Mouse (Mus musculus): ENCODE measurements around the gene Dnah10. TPM values are rescaled to one million over a fixed set of nuclear protein-coding genes. Genes with fewer than 3 reads are reported as not detected.

The Dnah10 gene
- polyA plus RNA-seq, 1 experiment from 2014 or later: 0.10 TPM

DNA sequence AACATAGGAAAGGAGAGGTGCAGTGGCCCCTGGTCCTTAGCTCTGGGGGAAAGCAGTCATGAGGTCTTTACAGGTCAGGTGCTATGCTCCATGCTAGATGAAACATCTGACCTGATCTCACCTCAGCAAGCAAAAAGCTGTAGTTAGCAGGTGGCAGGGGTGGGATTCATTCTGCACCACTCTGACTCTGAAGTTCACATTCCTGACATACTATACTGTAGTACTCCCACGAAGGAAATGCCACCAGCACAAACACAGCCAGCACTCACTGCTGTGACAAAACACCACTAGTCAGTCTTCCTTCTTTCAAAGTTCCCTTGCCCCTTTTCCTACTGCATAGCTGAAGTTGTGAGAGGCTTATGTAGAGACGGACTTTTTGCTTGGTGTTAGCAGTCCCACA is 127.4 kb downstream of the Dnah10 start:
- Histone ChIP-seq H3K4me3 (replicated peaks) (no peak overlapping the region), H3K9me3 (replicated peaks) (no peaks in the 10 kb centered on the region), H3K4me2 (no peak overlapping the region), H3K27ac (no peak overlapping the region), H3K27me3 (no peaks in the 10 kb centered on the region), H3K36me3 (no peaks in the 10 kb centered on the region), H3K9ac (no peak overlapping the region), H3K4me1 (0 out of 2 replicates have a peak, but pooled peaks cover 7% of the 10 kb centered on the region)
- WGBS: 31% methylated on average over 2 of the region's 2 CpGs
- no peak for ATAC-seq (replicated peaks; ENCODE audit: low FRiP score)

DNA sequence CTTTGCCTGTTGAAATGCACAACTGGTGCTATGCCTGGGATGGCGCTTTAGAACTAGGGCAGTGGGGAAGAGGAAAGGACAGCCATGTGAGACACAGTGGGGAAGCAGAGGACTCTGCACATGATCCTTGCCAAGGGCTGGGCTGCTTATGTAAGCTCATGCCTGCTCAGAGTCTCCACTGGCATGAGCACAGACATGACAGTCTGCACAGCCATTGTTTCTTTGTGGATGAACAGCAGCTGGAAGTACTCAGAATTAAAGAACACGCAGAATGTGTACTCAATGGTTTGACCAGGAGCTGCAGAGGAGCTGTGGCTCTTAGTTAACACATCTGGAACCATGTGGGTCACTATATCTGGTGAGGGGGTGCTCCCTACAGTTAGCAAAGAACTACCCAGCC is 128.2 kb downstream of the Dnah10 start:
- ATAC-seq (replicated peaks; ENCODE audit: low FRiP score): no peak
- H3K4me3 ChIP-seq (replicated peaks): no peak overlapping the region
- H3K4me1 ChIP-seq: 0 out of 2 replicates have a peak, but pooled peaks cover 7% of the 10 kb centered on the region
- H3K36me3 ChIP-seq: no peaks in the 10 kb centered on the region
- H3K9me3 ChIP-seq (replicated peaks): no peaks in the 10 kb centered on the region
- H3K9ac ChIP-seq: no peak overlapping the region
- 56% methylated on average over 2 of the region's 2 CpGs for WGBS
- no peaks in the 10 kb centered on the region for H3K27me3 ChIP-seq
- no peak overlapping the region for H3K4me2 ChIP-seq
- 0 out of 2 replicates have a peak overlapping the region, but pooled peaks have one; percentile 5 for H3K27ac ChIP-seq

DNA sequence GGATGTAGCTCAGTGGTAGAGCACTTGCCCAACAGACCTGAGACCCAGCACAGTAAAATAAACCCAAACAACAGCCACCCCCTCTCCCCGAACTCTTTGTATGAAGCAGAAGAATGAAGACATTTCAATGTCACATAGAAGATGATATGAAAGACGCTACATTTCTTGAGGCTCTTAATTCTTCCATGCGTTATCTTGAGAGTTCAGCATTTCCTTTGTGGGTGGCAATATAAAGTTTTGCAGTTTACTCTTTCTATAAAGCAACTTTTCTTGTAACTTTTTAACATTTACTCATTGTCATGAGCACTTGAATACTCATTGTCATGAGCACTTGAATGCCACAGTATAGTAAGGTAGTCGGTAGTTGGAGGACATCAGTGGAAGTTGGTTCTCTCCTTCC is 129.3 kb downstream of the Dnah10 start:
- Histone ChIP-seq H3K4me1 (0 out of 2 replicates have a peak, but pooled peaks cover 7% of the 10 kb centered on the region), H3K9ac (no peak overlapping the region), H3K27ac (no peak overlapping the region), H3K9me3 (replicated peaks) (no peaks in the 10 kb centered on the region), H3K36me3 (no peaks in the 10 kb centered on the region), H3K4me2 (no peak overlapping the region), H3K27me3 (peaks cover 7% of the 10 kb centered on the region; the same call in 1 of the 2 replicates), H3K4me3 (replicated peaks) (no peak overlapping the region)
- ATAC-seq (replicated peaks; ENCODE audit: low FRiP score): no peak
- 91% methylated on average over 4 of the region's 4 CpGs for WGBS

DNA sequence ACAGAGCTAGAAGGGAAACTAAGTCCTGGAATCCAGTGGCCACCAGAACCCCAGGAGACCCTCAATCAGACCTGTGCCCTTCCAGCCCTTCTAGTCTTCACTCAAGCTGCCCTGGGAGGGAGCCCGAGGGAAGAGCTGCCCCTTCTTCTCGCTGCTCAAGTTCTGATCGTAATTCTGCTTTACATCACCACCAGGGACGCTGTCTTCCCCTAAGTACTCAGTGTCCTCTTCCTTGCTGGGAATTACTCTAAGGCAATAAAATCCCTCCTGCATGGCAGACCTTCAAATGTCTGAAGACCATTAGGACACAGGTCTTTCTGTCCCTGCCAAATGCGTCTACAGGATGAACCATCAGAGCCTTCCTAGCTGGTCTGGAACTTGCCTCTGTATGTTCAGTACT is 135.1 kb downstream of the Dnah10 start:
- H3K36me3 ChIP-seq: no peaks in the 10 kb centered on the region; the same call in 1 of the 2 replicates
- H3K4me3 ChIP-seq (replicated peaks): no peak overlapping the region
- no peak overlapping the region for H3K9ac ChIP-seq
- no peak overlapping the region for H3K27ac ChIP-seq
- H3K27me3 ChIP-seq: peaks cover 34% of the 10 kb centered on the region
- no peak for ATAC-seq (replicated peaks; ENCODE audit: low FRiP score)
- peaks cover 33% of the 10 kb centered on the region for H3K4me1 ChIP-seq
- WGBS: 7% methylated on average over 5 of the region's 5 CpGs
- H3K9me3 ChIP-seq (replicated peaks): no peaks in the 10 kb centered on the region
- no peak overlapping the region for H3K4me2 ChIP-seq

DNA sequence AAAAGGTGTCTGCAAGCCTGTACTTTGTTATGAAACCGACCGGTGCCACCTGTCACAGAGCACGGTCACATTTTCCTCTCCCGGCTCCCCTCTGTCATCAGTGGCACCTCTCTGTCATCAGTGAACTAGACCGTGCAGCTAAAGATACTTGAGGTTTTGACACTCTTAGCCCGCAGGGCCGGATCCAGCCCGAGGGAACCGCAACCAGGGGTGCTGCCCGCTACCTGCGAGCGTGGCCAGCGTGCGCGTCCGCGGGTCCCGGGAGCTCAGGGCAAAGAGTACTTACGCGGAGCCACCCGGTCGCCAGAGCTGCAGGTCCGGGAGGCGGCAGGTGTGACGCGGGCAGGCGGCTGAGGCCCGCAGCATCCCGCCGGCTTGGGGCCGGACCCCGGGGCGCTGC is 136.6 kb downstream of the Dnah10 start:
- peak overlapping the region; percentile 52 for H3K9ac ChIP-seq
- peaks cover 34% of the 10 kb centered on the region for H3K27me3 ChIP-seq
- peaks cover 10% of the 10 kb centered on the region for H3K36me3 ChIP-seq
- no peak overlapping the region; the same call in 1 of the 2 replicates for H3K27ac ChIP-seq
- peak overlapping the region; percentile 97 for H3K4me3 ChIP-seq (replicated peaks)
- H3K4me2 ChIP-seq: peak overlapping the region; percentile 97
- no peaks in the 10 kb centered on the region for H3K9me3 ChIP-seq (replicated peaks)
- H3K4me1 ChIP-seq: peaks cover 34% of the 10 kb centered on the region
- under 1% methylated on average over 28 of the region's 33 CpGs for WGBS
- no peak; the same call in 1 of the 2 replicates for ATAC-seq (replicated peaks; ENCODE audit: low FRiP score)

DNA sequence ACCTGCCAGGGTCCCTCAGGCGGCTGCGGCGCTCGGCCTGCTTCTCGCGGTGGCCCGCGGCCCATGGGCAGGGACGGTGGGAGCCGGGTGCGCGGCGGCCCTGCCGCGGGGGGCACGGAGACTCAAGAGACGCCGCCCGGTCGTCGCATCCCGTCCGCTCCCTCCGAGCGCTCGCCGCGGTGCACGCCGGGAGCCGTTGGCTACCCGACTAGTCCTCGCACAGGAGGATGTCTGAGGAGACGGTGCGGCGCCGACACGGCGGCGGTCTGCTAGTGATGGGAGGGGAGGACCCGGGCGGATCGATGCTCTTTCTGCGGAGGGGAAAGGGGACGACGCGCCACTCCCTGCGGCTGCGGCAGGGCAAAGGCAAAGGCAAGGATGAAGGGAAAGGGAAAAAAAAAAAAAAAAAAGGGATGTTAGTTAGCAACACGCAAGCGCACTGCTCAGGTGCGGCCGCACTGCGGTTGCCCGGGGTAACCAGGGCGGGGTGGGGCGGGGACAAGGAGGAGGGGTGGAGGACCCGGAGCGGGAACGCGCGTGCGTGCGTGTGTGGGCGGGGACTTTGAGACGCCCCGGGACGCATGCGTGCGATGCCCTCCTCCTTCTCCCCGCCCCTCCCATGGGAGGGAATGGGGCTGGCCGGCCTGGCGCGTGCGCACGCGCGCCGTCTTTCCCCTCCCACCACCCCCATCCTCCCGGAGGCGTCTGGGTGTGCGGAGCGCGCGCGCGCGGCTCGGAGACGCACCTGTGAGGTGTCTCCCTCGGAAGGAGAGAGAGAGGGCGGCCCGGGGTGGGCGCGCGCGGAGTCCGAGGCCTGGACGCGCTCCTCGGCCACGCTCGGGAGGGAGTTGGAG is 137.4 kb downstream of the Dnah10 start, which contains the start of the genes Ccdc92 and Zfp664:
Gene Ccdc92, minus strand, starts transcription at position 412 of the 854 bp plus-strand sequence.
Gene Zfp664, plus strand, starts transcription at position 679 of the 854 bp plus-strand sequence.
- peak within 1 kb of the TSS; percentile 97 for H3K4me2 ChIP-seq
- no peaks in the 10 kb centered on the region for H3K9me3 ChIP-seq (replicated peaks)
- peaks cover 34% of the 10 kb centered on the region for H3K27me3 ChIP-seq
- peak within 1 kb of the TSS; percentile 96 for H3K27ac ChIP-seq
- peak; percentile 94 for ATAC-seq (replicated peaks; ENCODE audit: low FRiP score)
- H3K36me3 ChIP-seq: peaks cover 13% of the 10 kb centered on the region
- H3K4me3 ChIP-seq (replicated peaks): peak within 1 kb of the TSS; percentile 97
- WGBS: under 1% methylated on average over 93 of the region's 103 CpGs
- peak within 1 kb of the TSS; percentile 95 for H3K9ac ChIP-seq
- H3K4me1 ChIP-seq: peaks cover 37% of the 10 kb centered on the region

DNA sequence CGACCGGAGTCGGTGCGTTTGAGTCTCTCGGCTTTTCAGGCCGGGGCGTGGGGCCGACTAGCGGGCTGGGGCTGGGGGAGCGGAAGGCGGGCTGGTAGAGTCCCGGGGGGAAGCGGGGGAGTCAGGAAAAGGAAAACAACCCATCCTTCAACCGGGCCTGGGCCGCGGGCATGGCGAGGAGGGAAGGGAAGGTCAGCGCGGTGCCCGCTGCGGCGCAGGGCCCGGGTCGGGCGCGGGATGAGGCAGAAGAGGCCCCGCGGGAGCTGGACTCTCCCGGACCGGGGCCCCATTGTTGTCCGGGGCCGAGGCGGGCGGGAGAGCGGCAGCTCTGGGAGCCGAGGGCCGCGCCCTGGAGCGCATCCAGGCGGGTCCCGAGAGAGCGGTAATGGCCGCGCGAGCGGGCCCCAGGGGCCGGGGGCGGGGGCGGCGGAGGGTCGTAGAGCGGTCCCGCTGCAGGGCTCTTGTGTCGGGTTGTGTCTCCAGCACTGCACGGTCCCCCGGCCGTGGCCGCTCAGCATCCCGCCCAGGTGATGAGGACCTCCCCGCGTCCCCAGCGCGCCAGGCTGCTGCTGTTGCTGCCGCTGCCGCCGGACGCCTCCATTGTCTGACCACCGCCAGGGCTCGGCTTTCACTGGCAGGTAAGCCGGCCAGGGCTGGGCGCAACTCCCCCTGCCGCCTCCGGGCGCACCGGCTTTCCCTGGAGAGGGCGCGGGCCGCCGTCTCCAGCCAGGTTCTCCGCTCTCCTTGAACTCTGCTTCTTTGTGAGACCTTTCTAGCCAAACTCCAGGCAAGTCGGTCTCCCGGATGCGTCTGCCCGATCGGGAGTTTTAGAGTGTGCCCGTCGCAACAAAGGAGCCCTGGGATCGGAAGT is 138.2 kb downstream of the Dnah10 start:
- peak overlapping the region; percentile 97 for H3K4me3 ChIP-seq (replicated peaks)
- peaks cover 22% of the 10 kb centered on the region for H3K36me3 ChIP-seq
- peak overlapping the region; percentile 97 for H3K4me2 ChIP-seq
- no peak; the same call in none of the 2 replicates for ATAC-seq (replicated peaks; ENCODE audit: low FRiP score)
- H3K27me3 ChIP-seq: peaks cover 34% of the 10 kb centered on the region
- H3K27ac ChIP-seq: peak overlapping the region; percentile 96
- no peaks in the 10 kb centered on the region for H3K9me3 ChIP-seq (replicated peaks)
- peak overlapping the region; percentile 95 for H3K9ac ChIP-seq
- WGBS: under 1% methylated on average over 80 of the region's 88 CpGs
- peaks cover 38% of the 10 kb centered on the region for H3K4me1 ChIP-seq

DNA sequence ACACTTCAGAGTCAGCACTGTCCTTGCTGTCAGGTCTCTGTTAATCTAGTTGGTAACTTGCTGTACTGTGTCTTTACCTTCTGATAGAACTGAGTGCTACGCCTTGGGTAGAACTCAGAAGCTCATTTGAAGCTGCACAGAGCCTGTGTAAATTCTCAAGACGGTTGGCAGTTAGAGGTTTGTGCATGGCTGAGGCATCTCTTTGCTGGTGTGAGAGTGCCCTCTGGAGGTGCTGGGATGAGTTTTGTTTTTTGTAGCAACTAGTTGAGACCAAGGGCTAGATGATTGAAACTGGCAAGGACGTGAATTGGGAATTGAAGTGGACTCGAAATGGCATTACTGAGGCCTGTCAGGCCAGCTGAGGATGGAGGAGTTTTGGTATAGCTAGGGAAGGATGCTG is 144.1 kb downstream of the Dnah10 start:
- Histone ChIP-seq H3K27me3 (no peaks in the 10 kb centered on the region), H3K27ac (no peak overlapping the region), H3K4me2 (no peak overlapping the region), H3K4me3 (replicated peaks) (no peak overlapping the region), H3K9me3 (replicated peaks) (no peaks in the 10 kb centered on the region), H3K36me3 (peaks cover 35% of the 10 kb centered on the region), H3K9ac (no peak overlapping the region), H3K4me1 (peaks cover 42% of the 10 kb centered on the region)
- WGBS: 49% methylated on average over 4 of the region's 4 CpGs
- ATAC-seq (replicated peaks; ENCODE audit: low FRiP score): no peak

DNA sequence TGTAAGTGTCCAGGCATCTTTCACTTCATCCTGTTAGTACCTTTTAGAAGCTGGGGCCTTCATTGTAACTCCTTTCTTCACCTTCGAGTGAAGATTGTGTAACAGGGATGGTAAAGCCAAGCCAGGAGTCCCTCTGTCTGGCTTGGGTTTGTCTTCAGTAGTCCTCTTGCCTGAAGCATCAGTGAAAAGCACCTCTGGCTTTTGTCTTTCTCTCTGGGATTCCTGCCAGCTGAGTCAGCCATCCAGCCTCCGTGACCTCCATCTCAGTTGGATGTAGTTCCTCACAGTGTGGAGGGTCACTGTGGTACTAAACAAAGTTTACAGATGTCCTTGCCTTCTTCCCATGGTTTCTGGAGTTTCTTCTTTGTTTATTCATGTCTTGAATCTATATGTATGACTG is 147.1 kb downstream of the Dnah10 start:
- Histone ChIP-seq H3K27ac (0 out of 2 replicates have a peak overlapping the region, but pooled peaks have one; percentile 6), H3K4me2 (no peak overlapping the region)
- 73% methylated on average over 2 of the region's 2 CpGs for WGBS

DNA sequence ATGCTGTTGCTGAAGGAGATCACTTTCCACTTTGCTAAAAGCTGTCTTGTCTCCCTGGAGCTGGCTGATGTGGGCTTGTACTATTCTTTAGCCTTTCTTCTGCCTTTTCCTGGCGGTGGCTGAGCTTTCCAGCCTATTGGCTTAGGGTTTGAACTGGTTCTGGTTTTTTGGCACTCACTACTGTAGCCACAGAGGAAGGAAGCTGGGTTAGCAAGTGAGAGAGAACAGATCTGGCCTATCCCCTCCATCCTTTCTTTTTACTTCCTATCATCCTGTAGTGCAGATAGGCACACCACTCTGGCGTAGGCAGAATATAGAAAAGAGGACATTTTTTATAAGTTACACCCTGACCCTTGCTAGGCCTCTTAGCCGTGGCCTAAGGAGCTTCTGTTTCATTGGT is 148.2 kb downstream of the Dnah10 start:
- WGBS: 75% methylated on average over 3 of the region's 3 CpGs
- Histone ChIP-seq H3K4me1 (peaks cover 49% of the 10 kb centered on the region), H3K27ac (no peak overlapping the region), H3K36me3 (peaks cover 37% of the 10 kb centered on the region), H3K4me3 (replicated peaks) (no peak overlapping the region), H3K9me3 (replicated peaks) (no peaks in the 10 kb centered on the region), H3K4me2 (no peak overlapping the region), H3K9ac (no peak overlapping the region), H3K27me3 (no peaks in the 10 kb centered on the region)
- ATAC-seq (replicated peaks; ENCODE audit: low FRiP score): no peak

More for the DNA sequence above, 147.1 kb downstream of the Dnah10 start:
- H3K9me3 ChIP-seq (replicated peaks): no peaks in the 10 kb centered on the region
- peaks cover 48% of the 10 kb centered on the region for H3K4me1 ChIP-seq
- no peak overlapping the region for H3K4me3 ChIP-seq (replicated peaks)
- H3K36me3 ChIP-seq: peaks cover 48% of the 10 kb centered on the region
- no peaks in the 10 kb centered on the region for H3K27me3 ChIP-seq
- H3K9ac ChIP-seq: no peak overlapping the region
- no peak for ATAC-seq (replicated peaks; ENCODE audit: low FRiP score)

DNA sequence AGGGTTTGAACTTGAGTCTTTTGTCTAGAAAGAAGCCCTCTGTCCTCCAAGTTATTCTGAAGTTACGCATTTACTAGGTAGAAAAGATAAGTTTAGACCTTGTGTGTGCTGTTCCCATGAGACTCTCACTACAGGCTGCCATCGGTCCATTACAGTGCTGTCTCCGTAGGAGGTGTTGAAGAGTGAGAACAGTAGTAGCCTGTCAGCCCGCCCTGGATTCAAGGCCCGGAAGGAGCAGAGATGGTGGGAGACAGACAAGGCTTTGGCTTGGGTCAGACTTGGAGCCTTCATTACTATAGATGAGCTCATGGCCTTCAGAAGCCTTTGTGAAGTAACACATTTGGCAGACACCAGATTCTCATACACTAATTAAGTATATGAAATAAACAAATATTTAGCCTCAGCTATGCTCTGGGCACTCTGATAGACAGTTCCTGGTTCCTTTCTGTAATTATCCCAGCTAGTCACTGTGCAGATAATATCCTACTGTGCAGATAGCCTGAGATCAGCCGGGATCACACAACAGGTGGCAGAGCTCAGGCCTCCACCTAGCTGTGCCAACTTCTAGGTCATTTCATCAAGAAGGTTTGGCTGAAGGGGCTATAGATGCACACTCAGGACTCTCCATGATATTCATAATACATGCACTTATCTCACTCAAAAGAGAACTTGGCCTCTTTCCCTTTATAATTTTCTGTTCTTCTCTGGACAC is 149.2 kb downstream of the Dnah10 start:
- Histone ChIP-seq H3K4me2 (no peak overlapping the region), H3K27me3 (no peaks in the 10 kb centered on the region), H3K36me3 (peaks cover 40% of the 10 kb centered on the region), H3K4me1 (peaks cover 49% of the 10 kb centered on the region), H3K27ac (no peak overlapping the region), H3K4me3 (replicated peaks) (no peak overlapping the region), H3K9me3 (replicated peaks) (no peaks in the 10 kb centered on the region), H3K9ac (no peak overlapping the region)
- no peak for ATAC-seq (replicated peaks; ENCODE audit: low FRiP score)
- 82% methylated on average over 6 of the region's 6 CpGs for WGBS

Measured in kidney, embryonic 15.5 days (tissue).